Mouse (Mus musculus) sigmoid colon, adult 10 weeks (tissue): Measurements from ENCODE around the gene Mrpl40. TPM values are rescaled to one million over a fixed set of nuclear protein-coding genes. Genes with fewer than 3 reads are reported as not detected.

Experiments
- polyA plus RNA-seq: library from polyadenylated mRNA; stranded (reverse); fragments of 350-450 nt; fragmentation: Illumina TruSeq; extraction: RNeasy Lipid Tissue Mini Kit (QIAGEN cat#74804); gene quantifications from one replicate; pipeline ENCODE4 v1.2.3, GENCODE M21; 2014; ENCODE audit warnings: low read depth, low replicate concordance

Mrpl40 gene
- 52.5 TPM for polyA plus RNA-seq

GRCm38 (mm10) chr16:18876442-18877308 lies at the start of gene Mrpl40, which contains the start of gene Hira:
Mrpl40 (minus strand) TSS chr16:18876862.
Hira (plus strand) TSS chr16:18877037.

GRCm38 (mm10) chr16:18836468-18837208 lies 40.0 kb downstream of the Mrpl40 start, which contains the start of the genes 2510002D24Rik and Gm28539:
2510002D24Rik (plus strand) TSS chr16:18836578.
Gm28539 (plus strand) TSS chr16:18836584.

Other genes with a start within 250 kb of the Mrpl40 start
- gene Sept5, start 246.9 kb downstream of the Mrpl40 start, polyA plus RNA-seq = 1.5 TPM
- gene Cldn5, start 100.0 kb downstream of the Mrpl40 start, polyA plus RNA-seq = not detected
- gene Ufd1, start 65.1 kb downstream of the Mrpl40 start, polyA plus RNA-seq = 81.4 TPM
- gene Cdc45, start 64.9 kb downstream of the Mrpl40 start, polyA plus RNA-seq = 2.7 TPM
- 12.2 TPM for gene 2510002D24Rik, start 40.3 kb downstream of the Mrpl40 start, polyA plus RNA-seq
- gene Gm28539, start 40.3 kb downstream of the Mrpl40 start, polyA plus RNA-seq = not detected
- 18.1 TPM for gene Hira, start 175 bp upstream of the Mrpl40 start, polyA plus RNA-seq